Mouse (Mus musculus) forebrain, embryonic 12.5 days (tissue): ENCODE data around the gene 0610010K14Rik. TPM values are rescaled to one million over a fixed set of nuclear protein-coding genes. Genes with fewer than 3 reads are reported as not detected.

Source experiments
- ATAC-seq: fragments of 200-750 bp; cut with Nextera tagmentation; 2 replicates; pipeline ENCODE4 v1.8.0; 2017; ENCODE audit warnings: moderate TSS enrichment; ENCODE audit not compliant: low FRiP score
- H3K27ac ChIP-seq: fragments of 300-500 bp; sonication (generic); 2 replicates; pipeline ENCODE4 v1.5.1; 2016; ENCODE audit warnings: mild to moderate bottlenecking
- H3K27me3 ChIP-seq: fragments of 300-500 bp; sonication (generic); 2 replicates; pipeline ENCODE4 v1.6.1; 2016; ENCODE audit warnings: mild to moderate bottlenecking
- H3K36me3 ChIP-seq: fragments of 300-500 bp; sonication (generic); replicated peaks from 2 replicates; pipeline ENCODE4 v1.6.1; 2016; ENCODE audit warnings: mild to moderate bottlenecking
- H3K4me1 ChIP-seq: fragments of 300-500 bp; sonication (generic); 2 replicates; pipeline ENCODE4 v1.6.1; 2016
- H3K4me2 ChIP-seq: fragments of 300-500 bp; sonication (generic); 2 replicates; pipeline ENCODE4 v1.6.1; 2016; ENCODE audit warnings: mild to moderate bottlenecking, moderate library complexity
- H3K4me3 ChIP-seq: fragments of 300-500 bp; sonication (generic); replicated peaks from 2 replicates; pipeline ENCODE4 v1.5.1; 2016; ENCODE audit warnings: mild to moderate bottlenecking
- H3K9ac ChIP-seq: fragments of 300-500 bp; sonication (generic); 2 replicates; pipeline ENCODE4 v1.6.1; 2016; ENCODE audit warnings: mild to moderate bottlenecking
- H3K9me3 ChIP-seq: fragments of 300-500 bp; sonication (generic); 2 replicates; pipeline ENCODE4 v1.6.1; 2016
- WGBS: fragments of 180-500 bp; shearing (Covaris S2); methylation state at CpG from one replicate; pipeline ENCODE4 v1.1.7; 2016; 5-methylcytosine and 5-hydroxymethylcytosine counted together
- polyA plus RNA-seq: library from polyadenylated mRNA; unstranded; fragments of >200 nt; fragmentation: Nextera tagmentation; extraction: Ambion mirVana; gene quantifications from 2 replicates; pipeline ENCODE4 v1.2.1, GENCODE M21; 2016

Gene 0610010K14Rik
- polyA plus RNA-seq, result 203 and 215 TPM in 2 replicates

DNA sequence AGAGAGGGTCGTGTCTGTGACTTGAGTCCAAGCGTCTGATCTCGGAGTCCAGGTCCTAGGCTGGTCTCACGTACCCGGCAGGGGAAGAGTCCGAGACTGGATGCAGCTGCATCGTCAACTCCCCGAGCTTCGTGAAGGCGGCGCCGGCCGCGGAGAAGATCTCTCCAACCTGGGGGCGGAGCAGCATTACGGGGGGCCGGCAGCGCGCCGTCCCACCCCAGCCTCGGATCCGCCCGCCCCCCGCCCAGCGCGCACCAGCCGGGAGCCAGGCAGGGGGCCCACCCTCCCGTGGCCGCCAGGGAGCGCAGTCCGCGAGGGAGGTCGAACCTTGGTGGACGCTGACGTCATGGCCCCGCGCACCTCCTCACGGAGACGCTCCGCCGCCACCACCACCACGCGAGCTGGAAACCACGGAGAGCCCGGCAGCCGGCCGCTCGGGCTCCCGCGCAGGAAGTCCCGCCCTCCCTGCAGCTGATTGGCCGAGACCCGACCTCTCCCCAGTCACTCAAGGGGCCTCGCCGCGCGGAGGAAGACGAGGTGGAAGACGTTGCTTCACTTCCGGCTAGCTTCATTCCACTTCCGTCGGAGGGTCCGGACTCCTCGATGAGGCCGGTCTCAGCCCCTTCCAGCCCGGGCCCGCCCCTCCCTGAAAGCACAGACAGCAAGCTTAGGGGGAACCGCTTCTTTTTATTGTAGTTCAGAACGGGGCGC is at the start of gene 0610010K14Rik:
Gene 0610010K14Rik, minus strand, starts transcription at position 458 of the 711 bp plus-strand sequence.
- WGBS, result under 1% methylated on average over 67 of the region's 70 CpGs
- Histone ChIP-seq H3K27me3 (no peaks in the 10 kb centered on the region), H3K4me3 (peak within 1 kb of the TSS; percentile 89), H3K4me1 (peaks cover 41% of the 10 kb centered on the region), H3K27ac (peak within 1 kb of the TSS; percentile 94), H3K36me3 (peaks cover 20% of the 10 kb centered on the region), H3K9me3 (no peaks in the 10 kb centered on the region), H3K9ac (peak within 1 kb of the TSS; percentile 85), H3K4me2 (peak within 1 kb of the TSS; percentile 98)
- peak; percentile 93 for ATAC-seq

DNA sequence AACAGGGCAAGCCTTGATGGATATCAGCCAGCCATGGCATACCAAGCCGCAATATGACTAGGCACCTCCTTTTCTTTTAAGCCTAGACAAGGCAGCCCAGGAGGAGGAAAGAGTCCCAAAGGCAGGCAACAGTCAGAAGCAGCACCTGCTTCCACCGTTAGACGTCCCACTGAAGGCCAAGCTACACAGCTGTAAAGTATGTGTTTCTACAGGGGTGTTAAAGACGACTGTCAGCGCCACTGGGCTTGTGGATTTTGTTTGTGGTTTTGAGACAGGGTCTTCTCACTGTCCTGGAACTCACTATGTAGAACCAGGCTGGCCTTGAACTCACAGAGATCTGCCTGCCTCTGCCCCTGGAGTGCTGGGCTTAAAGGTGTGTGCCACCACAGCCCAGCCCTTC is 48.0 kb upstream of the 0610010K14Rik start:
- Histone ChIP-seq H3K9ac (no peak overlapping the region), H3K4me3 (no peak overlapping the region), H3K9me3 (no peaks in the 10 kb centered on the region), H3K27ac (no peak overlapping the region), H3K27me3 (no peaks in the 10 kb centered on the region), H3K4me1 (no peaks in the 10 kb centered on the region), H3K4me2 (no peak overlapping the region), H3K36me3 (no peaks in the 10 kb centered on the region)
- no peak for ATAC-seq
- WGBS, result 89% methylated on average over 5 of the region's 5 CpGs

DNA sequence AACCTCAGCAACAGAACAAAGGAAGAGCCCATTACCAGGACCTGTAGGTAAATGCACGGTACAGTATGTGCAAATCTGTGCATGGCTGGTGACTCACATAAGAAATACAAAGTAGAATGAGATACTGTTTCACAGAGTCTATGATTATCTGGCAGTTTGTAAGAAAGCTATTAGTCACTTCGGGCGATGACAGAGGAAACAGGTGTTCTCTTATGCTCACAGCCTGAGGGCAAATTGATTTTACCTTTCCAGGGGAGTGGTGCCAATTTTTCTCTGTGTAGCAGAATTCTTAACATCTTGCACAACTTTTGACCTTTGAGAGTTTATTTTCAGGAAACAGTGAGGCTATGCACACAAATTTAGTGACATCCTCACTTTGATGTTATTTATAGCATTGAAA is 47.0 kb upstream of the 0610010K14Rik start:
- no peak for ATAC-seq
- Histone ChIP-seq H3K27ac (no peak overlapping the region), H3K36me3 (no peaks in the 10 kb centered on the region), H3K4me3 (no peak overlapping the region), H3K4me1 (no peaks in the 10 kb centered on the region), H3K9me3 (no peaks in the 10 kb centered on the region), H3K27me3 (no peaks in the 10 kb centered on the region), H3K4me2 (no peak overlapping the region), H3K9ac (no peak overlapping the region)
- WGBS, result 87% methylated on average over 3 of the region's 3 CpGs

DNA sequence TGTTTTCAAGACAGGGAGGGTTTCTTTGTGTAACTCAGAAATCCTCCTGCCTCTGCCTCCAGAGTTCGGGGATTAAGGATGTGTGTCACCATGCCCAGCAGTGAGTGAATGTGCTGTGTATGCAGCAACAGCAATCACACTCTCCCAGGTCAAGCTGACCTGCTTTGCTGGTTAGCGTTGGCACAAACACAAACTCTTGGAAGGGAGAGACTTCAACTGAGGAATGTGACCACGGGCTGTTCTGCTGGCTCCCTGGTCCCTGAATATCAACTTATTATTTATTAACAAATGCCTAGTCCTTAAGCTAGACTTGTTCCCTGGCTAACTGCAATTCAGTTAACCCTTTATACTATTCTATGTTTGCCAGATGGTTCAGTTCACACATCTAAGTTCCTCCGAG is 46.0 kb upstream of the 0610010K14Rik start:
- no peak overlapping the region for H3K4me2 ChIP-seq
- ATAC-seq, result no peak
- WGBS, result 88% methylated on average over 4 of the region's 4 CpGs
- H3K4me3 ChIP-seq, result no peak overlapping the region
- H3K4me1 ChIP-seq, result no peaks in the 10 kb centered on the region
- H3K36me3 ChIP-seq, result no peaks in the 10 kb centered on the region
- H3K9ac ChIP-seq, result no peak overlapping the region
- no peak overlapping the region for H3K27ac ChIP-seq
- no peaks in the 10 kb centered on the region; the same call in 1 of the 2 replicates for H3K27me3 ChIP-seq
- no peaks in the 10 kb centered on the region for H3K9me3 ChIP-seq

DNA sequence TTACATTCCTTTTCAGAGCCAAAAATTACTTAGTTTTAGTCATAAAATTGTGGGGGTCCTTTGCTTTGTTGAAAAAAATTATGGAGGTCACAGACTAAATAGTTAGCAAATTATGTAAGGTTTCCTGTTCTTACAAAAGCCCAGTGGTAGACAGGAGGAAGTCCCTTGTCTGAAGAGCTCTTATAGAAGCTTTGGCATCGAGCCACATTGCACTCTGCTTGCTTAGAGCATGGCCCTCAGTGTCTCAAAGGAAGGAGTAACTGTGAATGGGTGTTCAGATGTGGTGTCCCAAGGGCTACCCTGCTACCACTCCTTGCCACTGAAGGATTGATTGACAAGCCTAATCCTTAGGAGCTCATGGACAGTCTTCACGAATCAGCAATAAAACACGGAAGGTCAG is 42.7 kb upstream of the 0610010K14Rik start:
- no peak overlapping the region for H3K4me3 ChIP-seq
- WGBS, result 70% methylated on average over 3 of the region's 3 CpGs
- H3K4me1 ChIP-seq, result no peaks in the 10 kb centered on the region
- H3K27me3 ChIP-seq, result no peaks in the 10 kb centered on the region; the same call in 1 of the 2 replicates
- H3K27ac ChIP-seq, result no peak overlapping the region
- H3K36me3 ChIP-seq, result no peaks in the 10 kb centered on the region
- no peak for ATAC-seq
- H3K4me2 ChIP-seq, result no peak overlapping the region
- no peak overlapping the region for H3K9ac ChIP-seq
- H3K9me3 ChIP-seq, result no peaks in the 10 kb centered on the region

DNA sequence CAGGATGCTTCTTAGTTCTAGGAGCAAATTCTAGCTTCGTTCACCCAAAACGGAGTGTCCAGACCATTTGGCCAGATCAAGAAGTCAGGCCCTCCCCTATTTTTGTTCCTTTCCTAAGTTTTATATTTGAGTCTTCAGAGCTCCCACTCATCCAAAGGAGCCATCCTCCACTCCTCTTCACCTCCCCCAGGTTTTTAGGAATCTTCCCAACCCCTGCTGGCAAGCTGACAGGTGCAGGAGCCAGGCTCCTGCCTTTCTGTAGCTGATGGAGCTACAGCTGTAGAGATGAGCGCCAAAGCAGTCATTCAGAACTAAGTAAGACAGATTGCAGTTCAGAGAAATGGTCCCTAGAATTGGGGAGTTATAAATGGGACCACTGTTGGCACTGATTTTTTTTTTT is 41.2 kb upstream of the 0610010K14Rik start:
- H3K27me3 ChIP-seq, result no peaks in the 10 kb centered on the region; the same call in 1 of the 2 replicates
- H3K4me3 ChIP-seq, result no peak overlapping the region
- H3K4me2 ChIP-seq, result no peak overlapping the region
- WGBS, result 88% methylated on average over 3 of the region's 3 CpGs
- H3K36me3 ChIP-seq, result no peaks in the 10 kb centered on the region
- no peaks in the 10 kb centered on the region for H3K9me3 ChIP-seq
- ATAC-seq, result no peak
- no peak overlapping the region for H3K9ac ChIP-seq
- no peak overlapping the region for H3K27ac ChIP-seq
- H3K4me1 ChIP-seq, result no peaks in the 10 kb centered on the region

DNA sequence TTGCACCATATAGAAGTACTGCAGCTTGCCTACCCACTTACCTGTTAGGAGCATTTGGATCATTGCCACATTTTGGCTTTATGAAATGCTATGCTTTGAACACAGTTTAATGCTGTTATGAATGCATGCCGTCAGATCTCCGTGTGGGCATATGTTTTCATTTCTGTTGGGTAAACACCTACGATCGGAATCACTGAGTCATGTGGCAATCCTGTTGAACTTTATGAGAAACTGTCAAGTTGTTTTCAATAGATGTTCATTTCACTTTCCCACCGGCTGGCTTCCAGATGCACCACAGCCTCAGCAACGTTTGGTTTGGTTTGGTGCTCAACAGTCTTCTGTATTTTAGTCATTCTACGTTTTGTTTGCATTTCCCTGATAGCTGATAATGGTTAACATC is 33.9 kb upstream of the 0610010K14Rik start:
- H3K27me3 ChIP-seq, result 0 out of 2 replicates have a peak, but pooled peaks cover 4% of the 10 kb centered on the region
- no peaks in the 10 kb centered on the region for H3K9me3 ChIP-seq
- no peaks in the 10 kb centered on the region for H3K36me3 ChIP-seq
- H3K4me1 ChIP-seq, result no peaks in the 10 kb centered on the region
- H3K4me3 ChIP-seq, result no peak overlapping the region
- H3K27ac ChIP-seq, result no peak overlapping the region
- no peak overlapping the region for H3K9ac ChIP-seq
- no peak for ATAC-seq
- 86% methylated on average over 7 of the region's 7 CpGs for WGBS
- no peak overlapping the region for H3K4me2 ChIP-seq

DNA sequence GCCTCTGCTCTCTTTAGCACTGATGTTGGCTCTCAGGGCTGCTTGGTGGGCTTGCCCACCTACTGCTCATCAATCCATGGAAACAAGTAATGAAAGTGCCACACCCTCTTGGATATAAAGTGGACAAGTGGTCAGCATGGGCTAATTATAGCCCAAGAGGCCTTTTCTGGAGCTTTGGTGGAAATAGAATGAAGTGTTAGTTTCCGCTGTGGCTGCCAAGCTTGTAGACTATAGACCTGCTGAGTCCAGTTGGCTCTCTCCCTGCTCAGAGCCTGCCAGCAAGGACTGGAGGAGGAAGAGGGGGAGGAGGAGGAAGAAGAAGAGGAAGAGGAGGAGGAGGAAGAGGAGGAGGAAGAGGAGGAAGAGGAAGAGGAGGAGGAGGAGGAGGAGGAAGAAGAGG is 28.7 kb upstream of the 0610010K14Rik start:
- no peak for ATAC-seq
- H3K9me3 ChIP-seq, result no peaks in the 10 kb centered on the region
- H3K9ac ChIP-seq, result no peak overlapping the region
- H3K4me3 ChIP-seq, result no peak overlapping the region
- 74% methylated on average over 1 of the region's 1 CpGs for WGBS
- H3K36me3 ChIP-seq, result no peaks in the 10 kb centered on the region
- no peak overlapping the region for H3K4me2 ChIP-seq
- no peak overlapping the region for H3K27ac ChIP-seq
- peaks cover 9% of the 10 kb centered on the region; the same call in 1 of the 2 replicates for H3K27me3 ChIP-seq
- H3K4me1 ChIP-seq, result no peaks in the 10 kb centered on the region

DNA sequence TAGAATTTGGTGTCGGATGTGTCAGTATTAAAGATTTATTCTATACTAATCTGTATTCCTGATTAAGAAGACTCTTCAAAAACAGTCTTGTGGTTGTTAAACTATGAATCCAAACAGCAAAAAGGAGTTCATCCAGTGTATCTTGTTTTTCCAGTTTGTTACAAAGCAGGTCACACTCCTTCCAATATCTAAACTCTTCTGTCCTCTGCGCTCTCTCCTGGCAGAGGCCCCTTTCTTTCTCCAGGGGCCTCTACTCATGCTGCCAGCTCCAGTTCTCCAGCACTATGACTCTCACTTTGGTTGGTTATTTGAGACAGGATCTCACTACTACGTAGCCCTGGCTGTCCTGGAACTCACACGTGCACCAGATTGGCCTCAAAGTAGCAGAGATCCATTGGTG is 28.1 kb upstream of the 0610010K14Rik start:
- Histone ChIP-seq H3K36me3 (no peaks in the 10 kb centered on the region), H3K27me3 (peaks cover 8% of the 10 kb centered on the region; the same call in 1 of the 2 replicates), H3K4me2 (no peak overlapping the region), H3K9ac (no peak overlapping the region), H3K4me1 (no peaks in the 10 kb centered on the region), H3K4me3 (no peak overlapping the region), H3K27ac (no peak overlapping the region), H3K9me3 (no peaks in the 10 kb centered on the region)
- 79% methylated on average over 4 of the region's 4 CpGs for WGBS
- ATAC-seq, result no peak

DNA sequence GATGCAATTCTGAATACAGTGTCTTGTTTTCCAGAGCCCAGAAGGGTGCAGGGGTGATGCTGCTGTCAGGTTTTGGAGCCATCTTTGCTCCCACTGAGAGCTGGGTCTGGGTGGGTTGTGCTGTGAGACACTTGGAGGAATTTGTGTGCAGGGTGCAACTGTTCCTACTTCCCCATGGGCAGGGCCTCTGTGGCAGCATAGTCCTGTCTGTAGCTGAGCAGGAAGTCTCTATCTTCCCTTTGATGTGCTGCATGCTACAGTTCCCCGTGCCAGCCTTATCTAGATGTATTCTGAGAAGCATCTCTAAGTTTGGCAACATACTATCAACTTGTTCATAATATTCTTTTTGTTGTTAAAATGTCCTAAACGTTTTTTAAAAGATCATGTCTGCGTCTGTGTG is 27.5 kb upstream of the 0610010K14Rik start:
- Histone ChIP-seq H3K27me3 (peaks cover 8% of the 10 kb centered on the region; the same call in 1 of the 2 replicates), H3K4me3 (no peak overlapping the region), H3K4me2 (no peak overlapping the region), H3K9ac (no peak overlapping the region), H3K9me3 (no peaks in the 10 kb centered on the region), H3K27ac (no peak overlapping the region), H3K36me3 (no peaks in the 10 kb centered on the region), H3K4me1 (no peaks in the 10 kb centered on the region)
- ATAC-seq, result no peak
- 63% methylated on average over 3 of the region's 3 CpGs for WGBS

DNA sequence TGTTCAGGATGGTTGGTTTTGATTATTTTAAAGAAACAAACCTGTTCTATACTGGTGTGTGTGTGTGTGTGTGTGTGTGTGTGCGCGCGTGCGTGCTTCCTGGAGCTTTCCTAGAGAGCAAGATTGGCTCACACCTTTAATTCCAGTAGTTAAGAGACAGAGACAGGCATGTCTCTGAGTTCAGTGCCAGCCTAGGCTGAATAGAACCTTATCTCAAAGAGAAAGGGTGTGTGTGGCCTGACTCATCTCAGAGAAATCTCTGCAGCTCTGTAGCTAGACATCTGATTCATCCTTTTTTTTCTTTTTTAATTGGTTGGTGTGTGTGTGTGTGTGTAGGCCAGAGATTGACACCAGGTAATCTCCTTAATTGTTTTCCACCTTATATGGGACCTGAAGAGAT is 21.3 kb upstream of the 0610010K14Rik start:
- no peaks in the 10 kb centered on the region for H3K9me3 ChIP-seq
- 91% methylated on average over 4 of the region's 4 CpGs for WGBS
- H3K27ac ChIP-seq, result no peak overlapping the region
- no peak for ATAC-seq
- H3K4me2 ChIP-seq, result no peak overlapping the region
- peaks cover 12% of the 10 kb centered on the region; the same call in 1 of the 2 replicates for H3K4me1 ChIP-seq
- no peak overlapping the region for H3K9ac ChIP-seq
- peaks cover 33% of the 10 kb centered on the region for H3K27me3 ChIP-seq
- H3K4me3 ChIP-seq, result no peak overlapping the region
- H3K36me3 ChIP-seq, result no peaks in the 10 kb centered on the region

DNA sequence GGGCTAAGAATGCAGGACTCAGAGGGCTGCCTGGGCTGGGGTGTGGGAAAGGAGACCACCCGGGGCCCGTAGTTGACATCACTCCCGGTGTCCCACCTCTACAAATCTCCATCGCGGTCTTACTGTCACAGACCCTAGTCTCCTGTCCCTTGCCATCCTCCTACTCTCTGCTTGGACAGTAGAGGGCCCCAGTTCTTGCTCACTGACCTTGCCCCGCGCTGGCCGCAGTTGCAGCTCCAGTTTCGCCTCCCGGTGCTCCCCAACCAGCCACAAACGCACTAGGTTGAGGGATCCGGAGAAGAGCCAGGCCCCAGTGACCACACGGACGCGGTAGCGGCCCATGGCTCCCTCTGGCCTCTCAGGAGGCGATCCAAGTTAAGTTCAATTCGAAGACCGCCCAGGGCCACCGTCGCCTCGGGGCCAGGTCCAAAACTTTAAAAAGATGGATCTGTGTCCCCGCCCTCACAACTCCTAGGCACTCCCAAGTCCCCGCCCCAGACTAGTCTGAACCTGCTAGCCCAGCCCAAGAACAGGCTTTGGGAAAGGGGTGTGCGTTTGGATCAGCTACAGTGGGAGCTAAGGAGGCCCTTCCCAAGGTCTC is 17.3 kb upstream of the 0610010K14Rik start, which contains the start of gene Alox12:
Gene Alox12, minus strand, starts transcription at position 423 of the 601 bp plus-strand sequence.
- no peak for ATAC-seq
- Histone ChIP-seq H3K36me3 (no peaks in the 10 kb centered on the region), H3K4me3 (peak within 1 kb of the TSS; percentile 24), H3K4me2 (peak within 1 kb of the TSS; percentile 39), H3K27ac (no peak within 1 kb of the TSS), H3K9ac (no peak within 1 kb of the TSS), H3K9me3 (no peaks in the 10 kb centered on the region), H3K4me1 (peaks cover 12% of the 10 kb centered on the region; the same call in 1 of the 2 replicates), H3K27me3 (peaks cover 72% of the 10 kb centered on the region)
- WGBS, result 1% methylated on average over 25 of the region's 25 CpGs
